Mouse (Mus musculus) A20 (cell line): ENCODE measurements at regions not wholly inside any gene's neighbourhood (a gene's known extent, or its start where the extent isn't known, plus 50 kb on each side); places are given as distances from the start of the nearest gene placed in this dataset.

ENCODE experiments used
- DNase-seq: peaks from one replicate; pipeline ENCODE4 v3.0.0-alpha.2; 2011; ENCODE audit warnings: low read depth, low spot score

DNA sequence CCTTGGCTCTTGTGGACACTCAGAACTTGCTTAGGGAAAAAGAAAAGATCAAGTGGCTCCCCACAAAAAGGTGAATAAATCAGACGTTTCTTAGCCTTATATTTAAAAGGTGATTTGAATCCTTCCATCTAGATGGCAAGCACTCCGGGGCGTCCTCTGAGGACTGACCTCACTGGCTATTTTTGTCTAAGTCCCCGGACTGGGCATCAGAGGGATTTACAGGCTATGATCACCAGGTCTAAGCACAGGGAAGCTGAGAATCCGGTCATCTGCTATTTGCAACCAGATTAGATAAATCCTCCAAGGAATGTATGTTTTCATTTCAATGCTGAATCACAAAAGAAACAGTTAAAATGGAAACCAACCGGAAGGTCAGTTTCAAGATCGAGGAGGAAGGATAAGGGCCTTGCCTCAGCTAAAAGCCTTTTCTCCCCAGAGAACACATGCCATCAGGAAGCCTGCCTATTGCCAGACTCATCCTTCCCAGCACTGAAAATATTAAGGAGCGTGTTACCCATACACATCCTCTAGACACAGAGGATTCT is 342.1 kb downstream of the Lpin1 start:
- DNase-seq, result no peak

- no peak for DNase-seq
Observed at GRCm38 (mm10) chr12:16261465-16261864, 349.3 kb downstream of the Lpin1 start.

GRCm38 (mm10) chr12:16260981-16261380 is 349.8 kb downstream of the Lpin1 start:
- DNase-seq, result no peak

DNA sequence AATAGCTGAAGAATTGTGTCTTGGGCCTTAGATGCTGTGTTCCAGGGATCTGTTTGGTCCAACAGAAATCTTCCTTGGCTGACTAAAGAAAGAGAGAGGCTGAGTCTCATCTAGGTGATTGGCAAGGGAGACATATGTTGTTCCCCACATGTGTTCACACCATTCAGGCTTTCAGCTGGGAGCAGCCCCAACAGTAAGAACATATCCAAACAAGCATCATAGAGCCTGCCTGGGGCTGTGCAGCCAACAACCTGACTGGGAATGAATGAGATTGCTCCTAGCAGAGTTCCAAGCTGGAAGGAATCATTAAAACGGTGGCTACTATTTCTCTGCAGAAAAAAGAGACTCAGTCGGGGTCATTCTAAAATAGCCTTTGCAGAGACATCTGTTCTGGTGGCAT is 350.3 kb downstream of the Lpin1 start:
- DNase-seq, result no peak

DNA sequence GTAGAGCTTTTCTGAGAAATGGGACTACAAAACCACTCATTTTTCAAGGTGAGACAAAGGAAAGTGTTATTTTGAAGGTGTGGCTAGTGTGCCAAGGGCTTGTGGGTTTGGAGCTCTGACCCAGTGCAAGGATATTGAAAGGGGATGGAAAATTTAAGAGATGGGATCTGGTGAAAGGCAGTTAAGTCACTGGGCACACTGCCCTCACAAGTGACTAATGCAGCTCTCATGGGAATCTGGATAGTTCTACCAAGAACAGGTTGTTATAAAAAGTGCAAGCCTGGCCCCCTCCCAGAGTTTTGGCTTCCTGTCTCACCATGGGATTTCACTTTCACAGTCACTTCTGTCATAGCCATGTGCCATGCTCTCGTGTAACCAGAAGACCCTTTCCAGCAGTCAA is 360.1 kb downstream of the Lpin1 start:
- no peak for DNase-seq

GRCm38 (mm10) chr12:16250096-16250495 is 360.7 kb downstream of the Lpin1 start:
- no peak for DNase-seq

GRCm38 (mm10) chr12:16239792-16240191 is 371.0 kb downstream of the Lpin1 start:
- no peak for DNase-seq

DNA sequence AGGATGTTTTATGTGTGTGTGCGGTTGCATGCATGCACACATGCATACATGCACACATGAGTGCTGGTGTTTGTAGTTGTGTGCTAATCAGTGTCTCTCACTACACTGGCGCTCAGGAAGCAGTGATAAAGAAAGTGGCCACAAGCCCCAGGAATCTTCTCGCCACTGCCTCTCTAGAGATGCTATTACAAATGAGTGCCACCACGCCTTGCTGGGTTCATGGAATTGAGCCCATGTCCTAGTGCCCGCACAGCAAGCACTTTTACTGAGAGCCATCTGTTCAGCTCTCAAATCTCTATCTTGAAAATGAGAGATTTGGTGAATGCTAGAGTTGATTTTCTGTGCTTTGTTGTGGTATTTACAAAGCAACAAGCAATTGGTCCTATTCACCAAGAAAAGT is 373.3 kb downstream of the Lpin1 start:
- no peak for DNase-seq

- DNase-seq, result no peak
Observed at GRCm38 (mm10) chr12:16233559-16233958, 377.2 kb downstream of the Lpin1 start.

DNA sequence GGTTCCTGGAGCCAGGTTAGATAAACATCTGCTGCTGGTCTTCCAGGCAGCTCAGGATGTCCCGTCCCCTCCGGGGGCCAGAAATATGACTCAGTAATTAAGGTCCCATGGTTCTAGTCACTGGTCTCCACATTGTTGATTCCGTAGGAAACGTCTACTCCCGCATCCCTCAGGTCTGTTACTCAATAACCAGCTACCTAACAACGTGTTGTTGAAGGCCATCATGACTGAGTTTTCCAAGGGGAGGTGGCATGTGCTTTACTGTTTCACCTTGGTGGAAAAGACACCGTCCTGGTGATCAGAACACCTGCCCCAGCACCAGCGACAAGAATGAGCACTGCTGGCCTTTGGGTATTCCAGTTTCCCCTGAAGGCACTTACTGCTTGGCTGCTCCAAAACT is 377.9 kb downstream of the Lpin1 start:
- DNase-seq, result no peak

- DNase-seq, result no peak
Observed at GRCm38 (mm10) chr12:16232051-16232450, 378.7 kb downstream of the Lpin1 start.

DNA sequence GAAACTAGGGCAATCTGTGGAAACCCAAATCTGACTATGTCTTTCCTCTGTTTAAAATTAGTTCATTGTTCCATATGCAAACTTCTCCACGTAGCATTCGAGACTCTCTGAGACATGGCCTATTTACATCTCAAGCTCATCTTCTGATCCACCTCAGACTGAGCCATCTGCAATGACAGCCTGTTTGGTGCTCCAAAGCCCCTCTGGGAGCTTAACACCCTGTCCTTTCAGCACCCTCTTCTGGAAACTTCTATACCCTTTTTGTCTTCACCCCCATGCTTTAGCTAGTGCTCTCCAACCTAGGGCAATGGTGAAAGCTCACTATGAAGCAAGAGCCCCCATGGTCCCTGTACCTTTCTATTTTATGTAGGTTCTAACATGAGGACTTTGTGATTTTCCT is 379.7 kb downstream of the Lpin1 start:
- DNase-seq, result peak; percentile 24

- DNase-seq, result no peak
Observed at GRCm38 (mm10) chr12:16225428-16225827, 385.3 kb downstream of the Lpin1 start.

- DNase-seq, result no peak
Observed at GRCm38 (mm10) chr12:16222836-16223450, 387.8 kb downstream of the Lpin1 start.

DNA sequence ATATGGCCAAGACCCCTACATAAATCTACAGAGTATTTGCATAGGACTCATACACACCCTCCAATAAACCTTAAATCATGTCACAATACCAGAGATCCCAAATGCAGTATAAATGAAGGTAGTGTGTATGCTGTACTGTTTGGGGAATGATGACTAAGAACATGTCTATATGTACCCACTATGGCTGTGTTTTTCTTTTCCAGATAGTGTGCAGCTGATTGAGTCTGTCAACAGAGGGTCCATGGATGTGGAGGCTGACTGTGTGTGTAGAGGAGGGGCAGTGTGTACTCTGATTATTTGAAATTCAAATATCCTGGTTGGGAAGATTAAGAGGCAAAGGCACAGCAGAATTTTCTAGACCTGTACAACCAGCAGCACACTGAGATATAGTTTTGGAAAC is 388.6 kb downstream of the Lpin1 start:
- DNase-seq, result no peak

- no peak for DNase-seq
Observed at GRCm38 (mm10) chr12:16221142-16221541, 389.6 kb downstream of the Lpin1 start.

DNA sequence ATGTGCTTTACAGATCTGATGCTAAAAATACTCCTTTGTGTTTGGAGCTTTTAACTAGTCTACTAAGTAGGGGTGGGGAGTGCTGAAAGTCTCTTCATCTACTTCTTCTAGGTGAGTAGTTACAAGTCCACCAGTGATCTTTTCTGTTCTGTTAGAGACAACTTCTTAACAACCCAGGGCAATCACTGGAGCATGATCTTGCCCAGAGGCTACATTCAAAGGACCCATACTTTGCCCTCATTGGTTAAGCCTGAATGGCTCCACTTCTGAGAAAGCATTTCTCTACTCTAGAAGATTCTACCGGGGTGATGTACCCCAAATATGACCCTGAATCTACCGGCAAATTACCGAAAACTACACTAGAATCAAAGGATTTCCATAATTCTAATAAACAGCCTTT is 390.2 kb downstream of the Lpin1 start:
- no peak for DNase-seq

DNA sequence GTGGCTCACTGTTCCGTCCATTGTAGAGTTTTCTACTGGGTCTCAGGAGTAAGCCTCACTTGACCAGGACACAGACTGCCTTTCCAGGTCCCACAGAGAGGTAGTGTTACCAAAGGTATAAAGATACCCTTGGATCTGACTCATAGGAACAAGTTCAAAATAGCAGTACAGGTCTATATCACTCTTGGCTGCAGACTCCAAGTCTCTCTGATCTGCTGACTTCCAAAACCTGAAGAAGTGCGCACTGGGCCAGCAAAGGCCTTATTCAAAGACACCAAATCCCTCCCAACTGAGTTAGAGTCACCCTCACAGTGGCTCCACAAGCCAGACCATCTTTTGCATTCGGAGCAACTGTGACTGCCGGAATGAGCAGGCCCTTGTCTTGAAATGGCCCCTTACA is 391.9 kb downstream of the Lpin1 start:
- DNase-seq, result no peak

- peak; percentile 24 for DNase-seq
Observed at GRCm38 (mm10) chr12:16210553-16210952, 393.8 kb upstream of the Trib2 start.

DNA sequence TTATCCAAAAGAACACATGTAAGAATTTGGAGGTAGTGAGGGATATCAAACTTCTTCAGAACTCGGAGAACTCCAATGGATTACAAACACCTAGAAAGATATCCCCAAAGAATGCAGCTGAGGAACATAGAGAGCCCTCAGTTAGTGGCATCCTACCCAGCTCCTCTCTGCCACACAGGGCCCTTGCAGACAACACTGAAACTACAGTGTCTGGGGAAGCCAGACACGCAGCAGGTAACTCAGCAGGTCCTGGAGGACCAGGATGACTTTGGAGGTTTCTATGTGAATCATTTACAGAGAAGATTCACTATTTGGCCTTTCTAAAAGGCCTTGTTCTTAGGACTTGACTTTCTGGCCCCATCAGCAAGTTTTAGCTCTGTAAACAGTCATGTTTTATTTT is 393.4 kb upstream of the Trib2 start:
- DNase-seq, result no peak

DNA sequence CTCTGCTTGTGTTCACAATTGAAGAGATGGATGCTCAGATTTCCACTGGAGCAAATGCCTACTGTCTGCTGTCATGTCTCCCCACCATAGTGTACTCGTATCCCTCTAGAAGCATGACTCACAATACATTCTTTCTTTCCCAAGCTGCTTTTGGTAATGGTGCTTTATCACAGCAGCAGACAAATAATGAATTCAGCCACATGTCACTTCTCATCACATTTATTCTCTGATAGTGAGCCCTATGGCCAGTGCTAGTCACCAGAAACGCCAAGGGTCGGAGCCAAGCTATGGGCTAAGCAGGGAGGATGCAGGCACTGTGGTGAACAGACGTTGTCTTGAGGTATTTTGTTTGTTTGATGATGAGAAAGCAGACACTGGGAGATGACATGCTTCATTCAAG is 388.2 kb upstream of the Trib2 start:
- no peak for DNase-seq

DNA sequence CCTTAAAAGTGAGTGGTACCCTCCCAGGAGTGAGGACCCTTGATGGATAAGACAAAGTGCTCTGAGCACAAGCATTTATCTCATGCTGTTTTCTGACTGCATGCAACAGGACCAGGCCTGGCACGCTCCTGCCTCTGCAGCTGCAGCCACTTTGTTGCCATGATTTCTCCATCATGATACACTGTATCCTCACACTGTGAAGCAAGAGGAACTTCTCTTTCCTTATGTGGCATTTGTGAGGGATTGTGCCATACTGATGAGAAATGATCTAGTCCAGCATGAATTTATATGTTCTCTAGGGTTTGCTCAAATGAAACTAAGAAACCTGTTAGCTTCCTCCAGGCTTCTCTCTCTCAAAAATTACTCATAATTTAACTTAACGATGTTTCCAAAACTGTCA is 380.2 kb upstream of the Trib2 start:
- no peak for DNase-seq

GRCm38 (mm10) chr12:16191803-16192389 is 375.2 kb upstream of the Trib2 start:
- no peak for DNase-seq

GRCm38 (mm10) chr12:16190706-16191105 is 374.0 kb upstream of the Trib2 start:
- DNase-seq, result no peak
